Mouse (Mus musculus) embryo, embryonic 11.5 days (tissue): ENCODE measurements around the gene Snrpd2.
"Not testable (repeated sequence)": the region's sequence is repeated elsewhere in the genome, so short reads cannot be mapped to it uniquely, and the experiment has no call there.

Experiments used
- DNase-seq: peaks from one replicate; pipeline ENCODE4 v3.0.0-alpha.2; 2012; ENCODE audit warnings: low read depth, low spot score

Snrpd2 gene

GRCm38 (mm10) chr7:19148875-19149541 lies 514 bp upstream of the Snrpd2 start, which contains the start of gene Qpctl:
Gene Qpctl (minus strand): TSS chr7:19149291.
- DNase-seq: peak; percentile 98

- DNase-seq: not testable (repeated sequence)
Measured at GRCm38 (mm10) chr7:19151121-19151520, 1.6 kb downstream of the Snrpd2 start.

- DNase-seq: no peak
Measured at GRCm38 (mm10) chr7:19154796-19155195, 5.3 kb downstream of the Snrpd2 start.

GRCm38 (mm10) chr7:19155825-19156475 lies 6.4 kb downstream of the Snrpd2 start:
- DNase-seq: no peak

GRCm38 (mm10) chr7:19157160-19157800 lies 7.8 kb downstream of the Snrpd2 start:
- peak; percentile 73 for DNase-seq

- no peak for DNase-seq
Measured at GRCm38 (mm10) chr7:19158601-19159000, 9.1 kb downstream of the Snrpd2 start.

- DNase-seq: no peak
Measured at GRCm38 (mm10) chr7:19159411-19159810, 9.9 kb downstream of the Snrpd2 start.

GRCm38 (mm10) chr7:19160115-19160514 lies 10.6 kb downstream of the Snrpd2 start:
- DNase-seq: no peak

- no peak for DNase-seq
Measured at GRCm38 (mm10) chr7:19162928-19163327, 13.4 kb downstream of the Snrpd2 start.

GRCm38 (mm10) chr7:19163752-19164151 lies 14.2 kb downstream of the Snrpd2 start:
- no peak for DNase-seq

- DNase-seq: no peak
Measured at GRCm38 (mm10) chr7:19164189-19164588, 14.7 kb downstream of the Snrpd2 start.

- DNase-seq: no peak
Measured at GRCm38 (mm10) chr7:19164978-19165377, 15.5 kb downstream of the Snrpd2 start.

- no peak for DNase-seq
Measured at GRCm38 (mm10) chr7:19165656-19166423, 16.3 kb downstream of the Snrpd2 start, which contains the start of gene Gipr. Gene Gipr (minus strand): TSS chr7:19166127.

GRCm38 (mm10) chr7:19166990-19167389 lies 17.5 kb downstream of the Snrpd2 start:
- DNase-seq: no peak

GRCm38 (mm10) chr7:19169506-19169905 lies 20.0 kb downstream of the Snrpd2 start:
- no peak for DNase-seq

- no peak for DNase-seq
Measured at GRCm38 (mm10) chr7:19170142-19170541, 20.6 kb downstream of the Snrpd2 start.

- DNase-seq: no peak
Measured at GRCm38 (mm10) chr7:19171831-19172230, 22.3 kb downstream of the Snrpd2 start.

- no peak for DNase-seq
Measured at GRCm38 (mm10) chr7:19172874-19173273, 23.4 kb downstream of the Snrpd2 start.

- no peak for DNase-seq
Measured at GRCm38 (mm10) chr7:19175708-19176515, 26.4 kb downstream of the Snrpd2 start, which contains the start of gene Eml2. Gene Eml2 (plus strand): TSS chr7:19176421.

- DNase-seq: no peak
Measured at GRCm38 (mm10) chr7:19176516-19176947, 27.0 kb downstream of the Snrpd2 start.

GRCm38 (mm10) chr7:19177216-19177615 lies 27.7 kb downstream of the Snrpd2 start:
- DNase-seq: no peak
